Mouse (Mus musculus) kidney, embryonic 15.5 days (tissue): Measurements from ENCODE around the gene Tent5c. TPM values are rescaled to one million over a fixed set of nuclear protein-coding genes. Genes with fewer than 3 reads are reported as not detected.
A peak's percentile ranks its signal among the peaks of the same experiment; 100 is the strongest.

Experiments
- ATAC-seq: fragments of 200-750 bp; cut with Nextera tagmentation; replicated peaks from 2 replicates; pipeline ENCODE4 v1.8.0; 2017; ENCODE audit warnings: moderate TSS enrichment; ENCODE audit not compliant: low FRiP score
- H3K27ac ChIP-seq: fragments of 300-500 bp; sonication (generic); 2 replicates; pipeline ENCODE4 v1.5.1; 2015; ENCODE audit warnings: mild to moderate bottlenecking, inconsistent platforms
- H3K27me3 ChIP-seq: fragments of 300-500 bp; sonication (generic); 2 replicates; pipeline ENCODE4 v1.6.1; 2015; ENCODE audit warnings: inconsistent platforms
- H3K36me3 ChIP-seq: fragments of 300-500 bp; sonication (generic); 2 replicates; pipeline ENCODE4 v1.6.1; 2015; ENCODE audit warnings: inconsistent platforms
- H3K4me1 ChIP-seq: fragments of 300-500 bp; sonication (generic); 2 replicates; pipeline ENCODE4 v1.6.1; 2015; ENCODE audit warnings: inconsistent platforms
- H3K4me2 ChIP-seq: fragments of 300-500 bp; sonication (generic); 2 replicates; pipeline ENCODE4 v1.6.1; 2015; ENCODE audit warnings: moderate library complexity, mild to moderate bottlenecking, inconsistent platforms
- H3K4me3 ChIP-seq: fragments of 300-500 bp; sonication (generic); replicated peaks from 2 replicates; pipeline ENCODE4 v1.5.1; 2015; ENCODE audit warnings: mild to moderate bottlenecking, inconsistent platforms
- H3K9ac ChIP-seq: fragments of 300-500 bp; sonication (generic); 2 replicates; pipeline ENCODE4 v1.6.1; 2015; ENCODE audit warnings: mild to moderate bottlenecking, inconsistent platforms
- H3K9me3 ChIP-seq: fragments of 300-500 bp; sonication (generic); replicated peaks from 2 replicates; pipeline ENCODE4 v1.6.1; 2016; ENCODE audit warnings: inconsistent platforms
- WGBS: fragments of 180-500 bp; shearing (Covaris S2); methylation state at CpG from one replicate; pipeline ENCODE4 v1.1.7; 2015; ENCODE audit warnings: mixed read lengths; 5-methylcytosine and 5-hydroxymethylcytosine counted together
- polyA plus RNA-seq: library from polyadenylated mRNA; unstranded; fragments of >200 nt; fragmentation: Nextera tagmentation; extraction: Ambion mirVana; gene quantifications from 2 replicates; pipeline ENCODE4 v1.2.1, GENCODE M21; 2015

Tent5c gene
- polyA plus RNA-seq, 1 experiment from 2014 or later: 9.4 TPM

DNA sequence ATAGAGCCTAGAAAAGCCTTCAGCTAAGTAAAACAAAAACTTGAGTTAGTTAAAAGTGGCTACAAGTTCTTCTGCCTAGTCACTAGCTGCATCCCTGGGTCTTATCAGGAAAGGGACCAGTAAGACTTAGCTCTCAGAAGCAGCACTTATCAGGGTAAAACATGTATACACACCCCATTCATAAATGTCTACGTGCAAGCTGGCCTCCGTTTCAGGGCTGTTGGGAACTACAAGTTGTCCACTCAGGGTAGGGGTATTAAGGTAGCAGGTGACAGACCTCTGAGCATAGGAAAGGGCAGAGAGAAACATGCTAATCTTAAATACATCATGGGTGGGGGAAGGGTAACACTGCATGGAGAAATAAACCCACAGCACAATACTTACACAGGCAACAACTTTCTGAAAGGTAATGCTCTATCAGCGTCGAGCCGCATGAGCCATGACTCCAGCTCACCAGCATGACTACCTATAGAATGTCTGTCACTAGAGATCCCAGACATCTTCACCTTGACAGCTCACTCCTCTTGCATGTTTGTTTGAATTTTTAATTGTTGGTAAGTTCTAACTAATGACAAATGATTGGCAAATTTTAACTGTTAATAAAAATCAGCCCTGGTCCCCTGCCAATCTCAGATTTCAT lies 6.0 kb downstream of the Tent5c start:
- H3K9ac ChIP-seq: no peak overlapping the region
- WGBS: 87% methylated on average over 5 of the region's 5 CpGs
- ATAC-seq: peak; percentile 81
- H3K27me3 ChIP-seq: peaks cover 26% of the 10 kb centered on the region
- no peak overlapping the region for H3K4me2 ChIP-seq
- no peaks in the 10 kb centered on the region for H3K36me3 ChIP-seq
- peaks cover 7% of the 10 kb centered on the region for H3K4me1 ChIP-seq
- no peak overlapping the region for H3K4me3 ChIP-seq
- H3K27ac ChIP-seq: no peak overlapping the region
- no peaks in the 10 kb centered on the region for H3K9me3 ChIP-seq

DNA sequence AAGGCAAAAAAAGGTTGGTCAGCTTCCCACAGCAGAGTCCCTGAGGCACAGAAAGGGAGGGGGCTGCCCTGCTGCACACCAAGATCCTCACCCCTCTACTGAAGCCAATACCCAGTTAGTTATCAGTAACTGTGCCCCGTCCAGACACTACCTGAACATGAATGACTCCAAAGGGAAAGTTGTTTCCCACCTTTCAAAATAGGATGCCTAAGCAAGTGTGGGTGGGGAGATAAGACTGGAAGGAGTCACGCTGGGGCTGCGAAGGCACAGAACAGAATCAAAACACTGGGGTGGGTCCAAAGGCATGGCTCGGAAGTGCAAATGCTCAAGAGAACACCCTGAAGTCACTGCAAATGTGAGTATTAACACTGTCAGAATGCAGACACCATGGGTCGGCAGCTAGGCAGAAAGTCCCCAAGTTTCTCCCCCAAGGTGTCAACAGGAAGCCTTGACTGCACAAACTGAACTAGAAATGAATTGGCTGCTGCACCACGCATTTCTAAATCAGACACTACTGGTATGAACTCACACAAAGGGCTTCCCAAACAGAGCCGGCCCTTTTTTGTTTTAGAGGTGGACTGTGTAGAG lies 6.7 kb downstream of the Tent5c start:
- peak; percentile 75 for ATAC-seq
- Histone ChIP-seq H3K27ac (no peak overlapping the region), H3K9me3 (no peaks in the 10 kb centered on the region), H3K9ac (no peak overlapping the region), H3K27me3 (peaks cover 19% of the 10 kb centered on the region), H3K4me3 (no peak overlapping the region), H3K4me2 (no peak overlapping the region), H3K36me3 (no peaks in the 10 kb centered on the region), H3K4me1 (peaks cover under 1% of the 10 kb centered on the region; the same call in 1 of the 2 replicates)
- 71% methylated on average over 7 of the region's 7 CpGs for whole genome bisulfite sequencing

DNA sequence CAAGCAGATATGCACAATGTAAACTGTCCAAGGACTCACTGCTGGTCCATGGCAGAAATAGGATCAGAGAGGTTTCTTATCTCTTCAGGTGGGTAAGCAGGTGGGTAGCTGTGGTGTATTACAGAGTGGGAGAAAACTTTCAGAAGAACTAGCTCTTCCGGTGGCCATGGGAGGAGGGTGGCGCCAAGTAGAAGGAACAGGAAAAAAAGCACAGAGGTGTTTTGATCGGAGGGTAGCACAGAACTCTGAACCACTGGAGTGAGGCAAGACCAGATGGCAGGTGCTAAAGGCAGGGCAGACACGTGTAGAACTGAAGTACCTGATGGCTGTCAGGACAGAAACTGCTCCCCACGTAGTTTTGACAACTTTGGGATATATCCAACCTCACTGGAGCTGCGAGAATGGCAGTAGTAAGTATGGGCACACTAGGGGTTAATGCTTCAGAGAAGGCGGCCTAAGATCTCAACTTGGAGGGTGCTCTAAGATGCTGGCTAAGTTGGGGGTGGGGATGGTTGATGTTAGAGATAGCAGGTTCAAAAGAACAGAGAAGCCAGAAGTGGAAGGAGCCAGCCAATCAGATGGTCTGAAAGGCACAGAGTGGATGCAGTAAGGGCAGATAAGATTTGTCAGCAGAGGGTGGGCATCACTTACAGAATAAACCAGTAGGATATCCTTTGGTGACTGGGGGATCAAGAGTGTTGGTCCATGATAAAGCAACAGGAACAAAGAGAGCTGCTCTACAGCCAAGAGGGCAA lies 8.7 kb downstream of the Tent5c start:
- no peak for ATAC-seq
- Histone ChIP-seq H3K27ac (no peak overlapping the region), H3K9me3 (no peaks in the 10 kb centered on the region), H3K9ac (no peak overlapping the region), H3K36me3 (no peaks in the 10 kb centered on the region), H3K4me1 (no peaks in the 10 kb centered on the region), H3K27me3 (no peaks in the 10 kb centered on the region; the same call in 1 of the 2 replicates), H3K4me3 (no peak overlapping the region), H3K4me2 (no peak overlapping the region)
- 67% methylated on average over 7 of the region's 7 CpGs for WGBS

DNA sequence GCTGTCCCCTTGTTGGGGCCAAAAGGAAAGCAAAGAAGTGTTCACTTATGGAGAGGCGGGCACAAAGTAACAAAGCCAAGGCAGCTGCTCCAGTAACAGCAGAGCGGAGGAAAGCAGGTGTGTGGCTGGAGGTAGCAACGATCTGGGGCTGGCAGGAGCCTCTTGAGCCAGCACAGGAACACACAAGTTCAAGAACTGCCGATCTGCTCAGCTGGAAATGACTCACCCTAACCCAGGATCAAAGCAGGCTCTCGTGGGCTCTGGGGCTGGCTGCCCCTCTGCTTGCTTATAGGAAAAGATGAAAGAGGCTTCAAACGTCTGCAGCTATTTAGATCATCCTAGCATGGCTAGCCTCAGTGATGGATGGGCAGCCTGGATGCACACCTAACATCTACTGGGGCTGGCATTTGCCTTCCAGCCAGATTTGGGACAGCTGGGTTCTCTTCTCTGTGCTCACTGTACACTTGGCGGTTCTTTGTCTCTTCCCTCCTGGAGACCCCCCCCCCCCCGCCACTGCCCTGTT lies 14.1 kb downstream of the Tent5c start:
- 44% methylated on average over 8 of the region's 8 CpGs for WGBS
- H3K36me3 ChIP-seq: no peaks in the 10 kb centered on the region
- no peaks in the 10 kb centered on the region for H3K27me3 ChIP-seq
- ATAC-seq: no peak
- H3K4me3 ChIP-seq: no peak overlapping the region
- H3K4me2 ChIP-seq: no peak overlapping the region
- H3K9ac ChIP-seq: no peak overlapping the region
- no peaks in the 10 kb centered on the region for H3K9me3 ChIP-seq
- H3K27ac ChIP-seq: no peak overlapping the region
- peaks cover 9% of the 10 kb centered on the region; the same call in 1 of the 2 replicates for H3K4me1 ChIP-seq

DNA sequence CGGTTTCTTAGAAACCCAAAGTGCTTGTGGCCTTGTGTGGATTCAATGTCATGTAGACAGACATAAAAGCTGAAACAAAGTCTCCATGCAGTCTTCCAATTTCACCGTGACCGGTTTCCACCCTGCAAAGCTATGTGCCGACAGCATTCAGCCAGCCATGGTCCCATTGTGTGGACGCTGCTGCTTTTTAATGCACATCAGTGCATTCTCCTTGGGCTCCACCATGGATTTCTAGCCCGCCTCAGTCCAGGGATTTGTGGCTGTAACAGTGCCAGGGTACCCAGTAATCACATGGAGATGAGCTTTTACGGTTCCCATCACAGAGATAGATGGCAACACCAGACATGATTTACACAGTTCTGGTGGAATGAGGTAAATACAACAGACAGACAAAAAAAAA lies 14.6 kb downstream of the Tent5c start:
- no peak for ATAC-seq
- Histone ChIP-seq H3K4me3 (no peak overlapping the region), H3K4me2 (no peak overlapping the region), H3K27ac (no peak overlapping the region), H3K9ac (no peak overlapping the region), H3K27me3 (no peaks in the 10 kb centered on the region), H3K4me1 (peaks cover 14% of the 10 kb centered on the region), H3K9me3 (no peaks in the 10 kb centered on the region), H3K36me3 (no peaks in the 10 kb centered on the region)
- WGBS: 76% methylated on average over 7 of the region's 7 CpGs

DNA sequence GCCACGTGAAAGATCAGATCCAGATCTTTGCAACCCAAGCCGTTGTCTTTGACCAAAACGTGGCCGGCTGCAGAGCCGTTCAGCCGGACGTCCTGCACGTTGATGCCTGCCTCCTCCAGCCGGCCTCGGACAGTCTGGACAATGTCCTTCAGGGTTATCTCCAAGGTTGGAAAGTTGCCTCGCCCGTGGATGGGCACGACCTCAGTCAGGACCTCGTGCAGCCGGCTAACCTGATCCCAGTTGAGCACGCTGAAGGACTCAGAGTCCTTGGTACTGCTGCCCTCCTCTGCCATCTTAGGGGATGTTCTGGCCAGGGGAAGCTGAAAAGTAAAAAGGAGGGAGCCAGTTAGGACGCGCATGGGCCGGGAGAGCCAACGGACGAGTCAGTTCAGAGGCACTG lies 16.0 kb downstream of the Tent5c start:
- no peak overlapping the region for H3K4me2 ChIP-seq
- H3K9me3 ChIP-seq: no peaks in the 10 kb centered on the region
- H3K27me3 ChIP-seq: no peaks in the 10 kb centered on the region
- H3K36me3 ChIP-seq: no peaks in the 10 kb centered on the region
- no peak overlapping the region for H3K27ac ChIP-seq
- H3K4me3 ChIP-seq: no peak overlapping the region
- 80% methylated on average over 21 of the region's 21 CpGs for WGBS
- H3K4me1 ChIP-seq: peaks cover 18% of the 10 kb centered on the region
- ATAC-seq: no peak
- H3K9ac ChIP-seq: no peak overlapping the region

DNA sequence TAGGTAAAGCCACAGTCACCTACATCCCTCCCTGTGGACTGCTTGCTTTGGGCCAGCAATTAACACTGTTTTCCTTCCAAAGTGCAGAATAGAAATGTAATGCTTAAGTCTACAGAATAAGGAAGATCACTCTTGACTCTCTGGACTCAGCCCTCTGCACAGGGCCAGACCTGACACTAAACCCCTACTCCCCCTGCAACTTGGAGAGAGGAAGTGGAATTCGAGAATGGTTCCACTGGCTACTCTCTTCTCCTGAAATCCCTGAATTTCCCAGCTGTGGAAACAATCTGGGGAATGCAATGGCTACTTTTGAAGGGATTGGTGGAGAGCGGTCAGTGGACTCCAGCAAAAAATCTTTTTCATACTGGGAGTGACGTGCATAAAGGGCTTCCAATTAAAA lies 18.2 kb downstream of the Tent5c start:
- Histone ChIP-seq H3K4me3 (no peak overlapping the region), H3K36me3 (no peaks in the 10 kb centered on the region), H3K9me3 (no peaks in the 10 kb centered on the region), H3K4me2 (no peak overlapping the region), H3K27me3 (no peaks in the 10 kb centered on the region), H3K4me1 (peaks cover 18% of the 10 kb centered on the region), H3K27ac (peak overlapping the region; percentile 48), H3K9ac (no peak overlapping the region)
- 49% methylated on average over 3 of the region's 3 CpGs for WGBS
- ATAC-seq: peak; percentile 55; the same call in 1 of the 2 replicates

DNA sequence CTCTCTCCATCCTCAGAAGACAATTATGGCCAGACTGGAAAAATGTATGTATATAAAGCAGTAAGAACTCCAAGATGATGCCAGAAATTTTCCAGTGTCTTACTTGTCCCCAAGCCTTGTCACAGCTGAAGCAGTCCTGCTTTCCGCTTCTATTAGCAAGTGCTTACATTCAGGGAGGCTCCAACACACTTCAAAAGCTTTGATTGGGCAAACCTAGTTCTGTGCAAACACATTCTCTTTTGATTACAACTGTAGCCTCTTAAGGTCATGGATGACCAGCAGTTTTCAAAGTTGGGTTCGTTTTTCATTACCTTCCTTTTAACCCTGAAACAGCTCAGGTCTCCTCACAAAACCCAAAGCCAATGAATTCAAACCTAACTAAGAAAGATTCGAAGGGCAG lies 19.0 kb downstream of the Tent5c start:
- Histone ChIP-seq H3K4me1 (peaks cover 18% of the 10 kb centered on the region), H3K4me3 (no peak overlapping the region), H3K9ac (no peak overlapping the region), H3K27me3 (no peaks in the 10 kb centered on the region), H3K9me3 (no peaks in the 10 kb centered on the region), H3K4me2 (no peak overlapping the region), H3K27ac (peak overlapping the region; percentile 48; the same call in 1 of the 2 replicates), H3K36me3 (no peaks in the 10 kb centered on the region)
- no peak for ATAC-seq
- WGBS: 55% methylated on average over 3 of the region's 3 CpGs

DNA sequence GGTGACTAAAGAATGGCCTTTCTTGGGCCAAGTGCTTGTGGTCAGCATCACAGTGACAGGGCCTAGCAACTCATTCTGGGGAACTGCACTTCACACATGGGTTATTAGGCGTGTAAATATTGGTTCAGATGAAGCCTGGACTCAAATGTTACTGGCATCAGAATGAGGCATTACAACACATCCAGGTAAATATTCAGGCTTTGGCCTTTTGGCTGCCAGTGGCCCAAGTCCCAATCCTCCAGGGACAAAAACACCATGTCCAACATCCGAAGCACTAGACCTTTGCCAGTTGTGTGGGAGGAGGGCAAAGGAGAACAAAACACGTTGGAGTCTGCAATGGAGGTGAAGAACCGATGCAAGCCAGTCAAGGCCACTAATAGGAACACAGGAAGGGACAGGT lies 22.6 kb downstream of the Tent5c start:
- Histone ChIP-seq H3K9me3 (no peaks in the 10 kb centered on the region), H3K27ac (no peak overlapping the region), H3K4me3 (no peak overlapping the region), H3K36me3 (no peaks in the 10 kb centered on the region), H3K4me2 (no peak overlapping the region), H3K4me1 (peaks cover 37% of the 10 kb centered on the region), H3K27me3 (no peaks in the 10 kb centered on the region), H3K9ac (no peak overlapping the region)
- WGBS: 78% methylated on average over 4 of the region's 4 CpGs
- ATAC-seq: no peak

DNA sequence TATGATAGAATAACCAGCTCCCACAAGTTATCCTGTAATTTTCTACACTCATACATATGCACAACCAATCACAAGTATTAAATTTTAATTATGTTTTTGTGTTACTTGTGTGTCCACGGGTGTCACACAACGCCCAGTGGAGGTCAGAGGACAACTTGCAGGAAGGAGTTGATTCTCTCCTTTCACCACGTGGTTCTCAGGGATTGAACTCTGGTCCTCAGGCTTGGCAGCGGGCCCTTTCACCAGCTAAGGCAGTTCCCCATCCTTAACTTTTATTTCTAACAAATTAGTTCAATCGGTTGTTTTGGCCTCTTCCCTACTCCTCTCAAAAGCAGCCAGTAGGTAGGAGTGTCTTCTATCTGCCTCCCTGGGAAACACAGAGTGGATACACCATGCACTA lies 24.5 kb downstream of the Tent5c start:
- no peaks in the 10 kb centered on the region for H3K9me3 ChIP-seq
- no peaks in the 10 kb centered on the region for H3K27me3 ChIP-seq
- 89% methylated on average over 5 of the region's 5 CpGs for WGBS
- H3K27ac ChIP-seq: no peak overlapping the region
- no peak overlapping the region for H3K4me3 ChIP-seq
- peaks cover 24% of the 10 kb centered on the region for H3K4me1 ChIP-seq
- no peaks in the 10 kb centered on the region for H3K36me3 ChIP-seq
- no peak for ATAC-seq
- H3K9ac ChIP-seq: no peak overlapping the region
- H3K4me2 ChIP-seq: no peak overlapping the region

DNA sequence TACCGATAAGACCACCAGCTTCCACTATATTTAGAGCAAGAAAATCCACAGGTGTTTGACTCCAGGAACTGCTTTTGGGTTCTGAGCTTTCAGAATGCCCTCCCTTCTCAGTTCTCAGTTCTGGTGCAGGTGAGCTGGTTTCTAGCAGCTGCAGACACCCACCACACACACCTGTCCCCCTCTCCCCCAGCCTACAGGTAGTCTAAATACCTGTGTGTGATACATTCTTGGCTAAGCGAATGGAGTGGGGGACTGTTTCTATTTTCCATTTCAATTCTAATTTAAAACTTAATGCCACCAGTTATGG lies 25.2 kb downstream of the Tent5c start:
- H3K27ac ChIP-seq: no peak overlapping the region
- no peak overlapping the region for H3K9ac ChIP-seq
- H3K36me3 ChIP-seq: no peaks in the 10 kb centered on the region
- ATAC-seq: no peak
- no peak overlapping the region for H3K4me2 ChIP-seq
- WGBS: 70% methylated on average over 2 of the region's 2 CpGs
- no peak overlapping the region for H3K4me3 ChIP-seq
- H3K4me1 ChIP-seq: peaks cover 19% of the 10 kb centered on the region
- no peaks in the 10 kb centered on the region for H3K27me3 ChIP-seq
- H3K9me3 ChIP-seq: no peaks in the 10 kb centered on the region
